Mouse (Mus musculus) kidney, embryonic 15.5 days (tissue): Measurements from ENCODE around the gene Pigk. TPM values are rescaled to one million over a fixed set of nuclear protein-coding genes. Genes with fewer than 3 reads are reported as not detected.
A peak's percentile ranks its signal among the peaks of the same experiment; 100 is the strongest.
"Not testable (repeated sequence)": the region's sequence is repeated elsewhere in the genome, so short reads cannot be mapped to it uniquely, and the experiment has no call there.

ENCODE experiments used
- ATAC-seq: fragments of 200-750 bp; cut with Nextera tagmentation; replicated peaks from 2 replicates; pipeline ENCODE4 v1.8.0; 2017; ENCODE audit warnings: moderate TSS enrichment; ENCODE audit not compliant: low FRiP score
- H3K27ac ChIP-seq: fragments of 300-500 bp; sonication (generic); 2 replicates; pipeline ENCODE4 v1.5.1; 2015; ENCODE audit warnings: mild to moderate bottlenecking, inconsistent platforms
- H3K27me3 ChIP-seq: fragments of 300-500 bp; sonication (generic); 2 replicates; pipeline ENCODE4 v1.6.1; 2015; ENCODE audit warnings: inconsistent platforms
- H3K36me3 ChIP-seq: fragments of 300-500 bp; sonication (generic); 2 replicates; pipeline ENCODE4 v1.6.1; 2015; ENCODE audit warnings: inconsistent platforms
- H3K4me1 ChIP-seq: fragments of 300-500 bp; sonication (generic); 2 replicates; pipeline ENCODE4 v1.6.1; 2015; ENCODE audit warnings: inconsistent platforms
- H3K4me2 ChIP-seq: fragments of 300-500 bp; sonication (generic); 2 replicates; pipeline ENCODE4 v1.6.1; 2015; ENCODE audit warnings: moderate library complexity, mild to moderate bottlenecking, inconsistent platforms
- H3K4me3 ChIP-seq: fragments of 300-500 bp; sonication (generic); replicated peaks from 2 replicates; pipeline ENCODE4 v1.5.1; 2015; ENCODE audit warnings: mild to moderate bottlenecking, inconsistent platforms
- H3K9ac ChIP-seq: fragments of 300-500 bp; sonication (generic); 2 replicates; pipeline ENCODE4 v1.6.1; 2015; ENCODE audit warnings: mild to moderate bottlenecking, inconsistent platforms
- H3K9me3 ChIP-seq: fragments of 300-500 bp; sonication (generic); replicated peaks from 2 replicates; pipeline ENCODE4 v1.6.1; 2016; ENCODE audit warnings: inconsistent platforms
- WGBS: fragments of 180-500 bp; shearing (Covaris S2); methylation state at CpG from one replicate; pipeline ENCODE4 v1.1.7; 2015; ENCODE audit warnings: mixed read lengths; 5-methylcytosine and 5-hydroxymethylcytosine counted together
- polyA plus RNA-seq: library from polyadenylated mRNA; unstranded; fragments of >200 nt; fragmentation: Nextera tagmentation; extraction: Ambion mirVana; gene quantifications from 2 replicates; pipeline ENCODE4 v1.2.1, GENCODE M21; 2015

The Pigk gene
- polyA plus RNA-seq, 1 experiment from 2014 or later: 42.2 TPM

GRCm38 (mm10) chr3:152779819-152780218, 65.9 kb downstream of the Pigk start:
- WGBS: 61% methylated on average over 4 of the region's 4 CpGs
- Histone ChIP-seq H3K4me1 (no peaks in the 10 kb centered on the region), H3K9ac (no peak overlapping the region), H3K4me3 (no peak overlapping the region), H3K36me3 (no peaks in the 10 kb centered on the region), H3K27me3 (no peaks in the 10 kb centered on the region), H3K9me3 (no peaks in the 10 kb centered on the region), H3K27ac (no peak overlapping the region), H3K4me2 (no peak overlapping the region)
- no peak for ATAC-seq

- 0 out of 2 replicates have a peak, but pooled peaks cover 8% of the 10 kb centered on the region for H3K36me3 ChIP-seq
- no peaks in the 10 kb centered on the region for H3K27me3 ChIP-seq
- H3K4me1 ChIP-seq: no peaks in the 10 kb centered on the region
- 14% methylated on average over 7 of the region's 7 CpGs for WGBS
- no peak overlapping the region for H3K4me2 ChIP-seq
- ATAC-seq: peak; percentile 69; the same call in 1 of the 2 replicates
- H3K9me3 ChIP-seq: no peaks in the 10 kb centered on the region
- H3K4me3 ChIP-seq: no peak overlapping the region
- H3K9ac ChIP-seq: no peak overlapping the region
- no peak overlapping the region for H3K27ac ChIP-seq
Measured at GRCm38 (mm10) chr3:152783792-152784191, 69.9 kb downstream of the Pigk start.

- 81% methylated on average over 8 of the region's 13 CpGs for WGBS
- H3K4me2 ChIP-seq, H3K27me3 ChIP-seq, ATAC-seq, H3K4me1 ChIP-seq, H3K4me3 ChIP-seq, H3K36me3 ChIP-seq, H3K27ac ChIP-seq, H3K9me3 ChIP-seq, H3K9ac ChIP-seq: not testable (repeated sequence)
Measured at GRCm38 (mm10) chr3:152784353-152784752, 70.5 kb downstream of the Pigk start.

- not testable (repeated sequence) for H3K9me3 ChIP-seq, H3K27me3 ChIP-seq, H3K4me3 ChIP-seq, ATAC-seq, H3K27ac ChIP-seq, H3K4me2 ChIP-seq, H3K4me1 ChIP-seq, H3K9ac ChIP-seq
- 78% methylated on average over 5 of the region's 5 CpGs for WGBS
- 0 out of 2 replicates have a peak, but pooled peaks cover 11% of the 10 kb centered on the region for H3K36me3 ChIP-seq
Measured at GRCm38 (mm10) chr3:152788301-152788953, 74.5 kb downstream of the Pigk start.

GRCm38 (mm10) chr3:152792601-152793000, 78.7 kb downstream of the Pigk start:
- WGBS: 90% methylated on average over 5 of the region's 5 CpGs

GRCm38 (mm10) chr3:152793006-152793405, 79.1 kb downstream of the Pigk start:
- Histone ChIP-seq H3K27me3 (no peaks in the 10 kb centered on the region), H3K4me3 (no peak overlapping the region), H3K9ac (no peak overlapping the region), H3K4me1 (peaks cover 3% of the 10 kb centered on the region; the same call in 1 of the 2 replicates), H3K9me3 (no peaks in the 10 kb centered on the region), H3K27ac (no peak overlapping the region), H3K36me3 (0 out of 2 replicates have a peak, but pooled peaks cover 3% of the 10 kb centered on the region), H3K4me2 (no peak overlapping the region)
- 85% methylated on average over 4 of the region's 4 CpGs for WGBS
- no peak for ATAC-seq

More at GRCm38 (mm10) chr3:152792601-152793000, 78.7 kb downstream of the Pigk start:
- Histone ChIP-seq H3K4me1 (peaks cover 3% of the 10 kb centered on the region; the same call in 1 of the 2 replicates), H3K36me3 (0 out of 2 replicates have a peak, but pooled peaks cover 4% of the 10 kb centered on the region), H3K4me2 (no peak overlapping the region), H3K4me3 (no peak overlapping the region), H3K9ac (no peak overlapping the region), H3K9me3 (no peaks in the 10 kb centered on the region), H3K27ac (no peak overlapping the region), H3K27me3 (no peaks in the 10 kb centered on the region)
- no peak for ATAC-seq

- Histone ChIP-seq H3K4me3 (no peak overlapping the region), H3K27ac (no peak overlapping the region), H3K4me1 (peaks cover 3% of the 10 kb centered on the region; the same call in 1 of the 2 replicates), H3K9me3 (no peaks in the 10 kb centered on the region), H3K4me2 (no peak overlapping the region), H3K36me3 (no peaks in the 10 kb centered on the region), H3K27me3 (no peaks in the 10 kb centered on the region), H3K9ac (no peak overlapping the region)
- ATAC-seq: no peak
- WGBS: 76% methylated on average over 4 of the region's 4 CpGs
Measured at GRCm38 (mm10) chr3:152796216-152796615, 82.3 kb downstream of the Pigk start.

GRCm38 (mm10) chr3:152797354-152797753, 83.5 kb downstream of the Pigk start:
- Histone ChIP-seq H3K4me1 (peaks cover 3% of the 10 kb centered on the region; the same call in 1 of the 2 replicates), H3K36me3 (no peaks in the 10 kb centered on the region), H3K9me3 (no peaks in the 10 kb centered on the region), H3K27ac (no peak overlapping the region), H3K9ac (no peak overlapping the region), H3K4me2 (no peak overlapping the region), H3K27me3 (no peaks in the 10 kb centered on the region), H3K4me3 (no peak overlapping the region)
- WGBS: 14% methylated on average over 2 of the region's 2 CpGs
- no peak for ATAC-seq

- no peak for ATAC-seq
- H3K9ac ChIP-seq: no peak overlapping the region
- no peak overlapping the region for H3K4me3 ChIP-seq
- WGBS: 82% methylated on average over 9 of the region's 9 CpGs
- H3K36me3 ChIP-seq: no peaks in the 10 kb centered on the region
- no peak overlapping the region for H3K27ac ChIP-seq
- peaks cover 3% of the 10 kb centered on the region; the same call in 1 of the 2 replicates for H3K4me1 ChIP-seq
- H3K4me2 ChIP-seq: no peak overlapping the region
- H3K27me3 ChIP-seq: no peaks in the 10 kb centered on the region
- H3K9me3 ChIP-seq: no peaks in the 10 kb centered on the region
Measured at GRCm38 (mm10) chr3:152799738-152800431, 86.0 kb downstream of the Pigk start.

GRCm38 (mm10) chr3:152813905-152814304, 100.0 kb downstream of the Pigk start:
- H3K4me3 ChIP-seq: no peak overlapping the region
- H3K4me1 ChIP-seq: no peaks in the 10 kb centered on the region
- no peak overlapping the region for H3K27ac ChIP-seq
- H3K9me3 ChIP-seq: no peaks in the 10 kb centered on the region
- no peak for ATAC-seq
- no peak overlapping the region for H3K4me2 ChIP-seq
- H3K27me3 ChIP-seq: no peaks in the 10 kb centered on the region
- no peaks in the 10 kb centered on the region for H3K36me3 ChIP-seq
- H3K9ac ChIP-seq: no peak overlapping the region
- 75% methylated on average over 4 of the region's 4 CpGs for WGBS

GRCm38 (mm10) chr3:152815110-152815509, 101.2 kb downstream of the Pigk start:
- no peaks in the 10 kb centered on the region for H3K4me1 ChIP-seq
- no peak overlapping the region for H3K4me2 ChIP-seq
- H3K4me3 ChIP-seq: no peak overlapping the region
- 92% methylated on average over 5 of the region's 5 CpGs for WGBS
- no peak for ATAC-seq
- no peaks in the 10 kb centered on the region for H3K36me3 ChIP-seq
- H3K27ac ChIP-seq: no peak overlapping the region
- no peaks in the 10 kb centered on the region for H3K9me3 ChIP-seq
- H3K9ac ChIP-seq: no peak overlapping the region
- H3K27me3 ChIP-seq: no peaks in the 10 kb centered on the region

GRCm38 (mm10) chr3:152820406-152820805, 106.5 kb downstream of the Pigk start:
- H3K27ac ChIP-seq: no peak overlapping the region
- H3K9me3 ChIP-seq: no peaks in the 10 kb centered on the region
- no peaks in the 10 kb centered on the region for H3K27me3 ChIP-seq
- H3K36me3 ChIP-seq: no peaks in the 10 kb centered on the region
- no peak for ATAC-seq
- no peak overlapping the region for H3K4me2 ChIP-seq
- H3K9ac ChIP-seq: no peak overlapping the region
- H3K4me3 ChIP-seq: no peak overlapping the region
- no peaks in the 10 kb centered on the region for H3K4me1 ChIP-seq
- 82% methylated on average over 3 of the region's 3 CpGs for WGBS
